Mouse (Mus musculus) lung, postnatal 0 days (tissue): ENCODE data around the gene Cldn7. TPM values are rescaled to one million over a fixed set of nuclear protein-coding genes. Genes with fewer than 3 reads are reported as not detected.

Source experiments
- ATAC-seq: fragments of 200-750 bp; cut with Nextera tagmentation; 2 replicates; pipeline ENCODE4 v1.8.0; 2017; ENCODE audit warnings: moderate library complexity
- DNase-seq: peaks from one replicate; pipeline ENCODE4 v3.0.0-alpha.2; 2016; ENCODE audit warnings: low spot score
- H3K27ac ChIP-seq: fragments of 300-500 bp; sonication (generic); 2 replicates; pipeline ENCODE4 v1.5.1; 2014; ENCODE audit warnings: antibody characterized with exemption, mild to moderate bottlenecking, low read length, mixed read lengths
- H3K27me3 ChIP-seq: fragments of 300-500 bp; sonication (generic); replicated peaks from 2 replicates; pipeline ENCODE4 v1.6.1; 2014; ENCODE audit warnings: low read length, mixed read lengths; ENCODE audit not compliant: insufficient read depth
- H3K36me3 ChIP-seq: fragments of 300-500 bp; sonication (generic); 2 replicates; pipeline ENCODE4 v1.6.1; 2014; ENCODE audit warnings: low read length, mixed read lengths; ENCODE audit not compliant: insufficient read depth
- H3K4me1 ChIP-seq: fragments of 300-500 bp; sonication (generic); 2 replicates; pipeline ENCODE4 v1.6.1; 2014; ENCODE audit warnings: antibody characterized with exemption, low read depth, low read length, mixed read lengths; ENCODE audit not compliant: insufficient read depth
- H3K4me2 ChIP-seq: fragments of 300-500 bp; sonication (generic); replicated peaks from 2 replicates; pipeline ENCODE4 v1.6.1; 2014; ENCODE audit warnings: low read depth, mild to moderate bottlenecking, low read length, moderate library complexity, mixed read lengths
- H3K4me3 ChIP-seq: fragments of 300-500 bp; sonication (generic); 2 replicates; pipeline ENCODE4 v1.5.1; 2014; ENCODE audit warnings: low read depth, low read length
- H3K9ac ChIP-seq: fragments of 300-500 bp; sonication (generic); replicated peaks from 2 replicates; pipeline ENCODE4 v1.6.1; 2014; ENCODE audit warnings: low read depth, mild to moderate bottlenecking
- H3K9me3 ChIP-seq: fragments of 300-500 bp; sonication (generic); 2 replicates; pipeline ENCODE4 v1.6.1; 2016; ENCODE audit warnings: low read length, mixed read lengths
- CTCF ChIP-seq: IDR thresholded peaks from 2 replicates; pipeline ENCODE4 v1.5.1; 2016; ENCODE audit warnings: antibody characterized with exemption, mild to moderate bottlenecking
- EP300 ChIP-seq: IDR thresholded peaks from 2 replicates; pipeline ENCODE4 v1.6.1; 2016; ENCODE audit warnings: antibody characterized with exemption, mild to moderate bottlenecking, control low read depth
- WGBS: fragments of 180-500 bp; shearing (Covaris S2); extraction: QIAGEN DNeasy Blood & Tissue Kit; methylation state at CpG from one replicate; pipeline ENCODE4 v1.1.7; 2014; 5-methylcytosine and 5-hydroxymethylcytosine counted together
- polyA plus RNA-seq: library from polyadenylated mRNA; unstranded; fragments of >200 nt; fragmentation: Nextera tagmentation; extraction: Ambion mirVana; gene quantifications from 2 replicates; pipeline ENCODE4 v1.2.1, GENCODE M21; 2015

The Cldn7 gene
- polyA plus RNA-seq, 1 experiment from 2014 or later, result 230 TPM

DNA sequence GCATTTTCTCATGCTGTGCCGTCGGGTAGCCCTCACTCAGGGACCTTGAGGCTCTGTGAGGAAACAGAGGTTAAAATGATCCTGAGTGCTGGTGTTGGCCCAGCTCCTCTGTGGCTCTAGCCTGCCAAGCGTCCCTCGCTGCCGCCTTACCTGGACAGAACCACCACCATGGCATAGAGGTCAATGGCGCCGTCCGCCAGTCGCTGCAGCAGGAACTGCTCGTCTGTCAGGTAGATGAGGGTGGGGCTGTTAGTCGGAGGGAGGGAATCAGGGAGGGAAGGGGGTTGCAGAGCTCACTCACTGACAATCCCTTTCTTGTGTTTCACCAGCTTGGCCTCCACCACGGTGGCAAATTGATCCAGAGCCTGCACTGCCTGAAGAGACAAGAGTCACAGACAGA lies 46.0 kb downstream of the Cldn7 start:
- Histone ChIP-seq H3K36me3 (peaks cover 63% of the 10 kb centered on the region), H3K9me3 (no peaks in the 10 kb centered on the region), H3K9ac (no peak overlapping the region), H3K4me3 (no peak overlapping the region), H3K27me3 (no peaks in the 10 kb centered on the region), H3K4me2 (no peak overlapping the region), H3K4me1 (peaks cover 7% of the 10 kb centered on the region), H3K27ac (no peak overlapping the region)
- WGBS, result 80% methylated on average over 12 of the region's 12 CpGs
- DNase-seq (no peak), ATAC-seq (no peak)
- TF ChIP-seq EP300 (no peak), CTCF (no peak)

DNA sequence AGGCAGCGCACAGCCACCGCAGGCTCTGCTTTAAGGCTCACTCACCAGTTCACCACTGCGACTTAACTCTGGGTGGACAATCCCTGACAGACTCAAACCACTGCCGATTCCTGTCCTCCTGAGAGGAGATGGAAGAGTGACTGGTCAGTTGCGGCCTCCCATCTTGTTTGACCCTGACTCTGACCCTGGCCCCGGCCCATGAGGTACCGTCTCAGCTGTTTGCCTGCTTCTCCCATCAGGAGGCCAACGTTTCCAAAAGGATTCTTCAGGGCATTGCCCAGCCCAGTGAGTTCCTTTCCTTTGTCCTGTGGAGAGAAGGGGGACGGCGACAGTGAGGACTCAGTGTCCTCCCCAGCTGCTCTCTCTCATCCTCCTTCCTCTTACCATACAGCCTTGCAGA lies 46.4 kb downstream of the Cldn7 start:
- WGBS, result 86% methylated on average over 10 of the region's 10 CpGs
- DNase-seq (no peak), ATAC-seq (no peak)
- Histone ChIP-seq H3K27me3 (no peaks in the 10 kb centered on the region), H3K9ac (no peak overlapping the region), H3K36me3 (peaks cover 63% of the 10 kb centered on the region), H3K27ac (no peak overlapping the region), H3K4me3 (no peak overlapping the region), H3K9me3 (no peaks in the 10 kb centered on the region), H3K4me2 (no peak overlapping the region), H3K4me1 (peaks cover 7% of the 10 kb centered on the region)
- TF ChIP-seq EP300 (no peak), CTCF (no peak)

DNA sequence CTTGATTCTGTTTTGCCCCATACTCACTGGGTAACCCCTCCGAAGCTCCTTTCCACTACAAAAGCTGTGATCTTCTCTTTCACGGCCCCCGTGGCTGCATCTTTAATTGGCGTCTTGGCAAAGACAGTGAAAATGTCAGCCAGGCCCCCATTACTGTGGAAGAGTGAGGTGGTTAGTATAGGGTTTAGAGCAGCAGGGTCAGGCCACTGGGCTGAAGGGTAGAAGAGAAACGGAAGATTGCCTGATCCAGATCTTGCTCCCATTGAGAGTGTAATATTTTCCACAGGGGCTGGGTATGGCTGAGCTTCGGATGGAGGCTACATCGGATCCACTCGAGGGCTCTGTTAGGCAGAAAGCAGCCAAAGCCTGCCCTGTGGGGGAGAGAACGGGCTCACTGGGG lies 48.4 kb downstream of the Cldn7 start:
- H3K9me3 ChIP-seq, result no peaks in the 10 kb centered on the region
- no peak for DNase-seq
- H3K4me2 ChIP-seq, result no peak overlapping the region
- ATAC-seq, result no peak
- no peak overlapping the region for H3K27ac ChIP-seq
- no peak overlapping the region for H3K9ac ChIP-seq
- H3K36me3 ChIP-seq, result peaks cover 45% of the 10 kb centered on the region
- peaks cover 7% of the 10 kb centered on the region for H3K4me1 ChIP-seq
- no peak overlapping the region for H3K4me3 ChIP-seq
- TF ChIP-seq CTCF (no peak), EP300 (no peak)
- H3K27me3 ChIP-seq, result no peaks in the 10 kb centered on the region
- 79% methylated on average over 9 of the region's 9 CpGs for WGBS

DNA sequence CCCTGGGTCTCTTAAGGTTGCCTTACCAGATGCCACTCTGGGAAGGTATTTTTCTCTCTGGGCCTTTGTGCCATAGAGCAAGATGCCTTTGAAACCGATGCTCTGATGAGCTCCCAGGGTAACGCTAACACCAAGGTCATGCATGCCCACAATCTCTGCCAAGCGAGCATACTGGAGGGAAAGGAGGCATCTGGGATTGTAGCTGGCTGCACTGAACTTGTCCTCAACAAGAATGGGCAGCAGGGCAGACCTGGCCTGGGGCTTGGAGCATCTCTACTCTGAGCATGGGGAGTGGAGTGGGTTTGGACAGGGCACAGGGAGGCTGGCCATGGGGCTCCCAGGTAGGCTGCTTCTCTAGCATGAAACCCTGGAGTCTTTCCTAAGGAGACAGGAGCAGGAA lies 48.8 kb downstream of the Cldn7 start:
- no peak overlapping the region for H3K4me3 ChIP-seq
- peaks cover 7% of the 10 kb centered on the region for H3K4me1 ChIP-seq
- no peak for ATAC-seq
- TF ChIP-seq EP300, result no peak
- no peak for TF ChIP-seq CTCF
- no peak overlapping the region for H3K27ac ChIP-seq
- no peak for DNase-seq
- H3K9ac ChIP-seq, result no peak overlapping the region
- H3K27me3 ChIP-seq, result no peaks in the 10 kb centered on the region
- no peaks in the 10 kb centered on the region for H3K9me3 ChIP-seq
- peaks cover 41% of the 10 kb centered on the region for H3K36me3 ChIP-seq
- no peak overlapping the region for H3K4me2 ChIP-seq
- 83% methylated on average over 3 of the region's 3 CpGs for WGBS

DNA sequence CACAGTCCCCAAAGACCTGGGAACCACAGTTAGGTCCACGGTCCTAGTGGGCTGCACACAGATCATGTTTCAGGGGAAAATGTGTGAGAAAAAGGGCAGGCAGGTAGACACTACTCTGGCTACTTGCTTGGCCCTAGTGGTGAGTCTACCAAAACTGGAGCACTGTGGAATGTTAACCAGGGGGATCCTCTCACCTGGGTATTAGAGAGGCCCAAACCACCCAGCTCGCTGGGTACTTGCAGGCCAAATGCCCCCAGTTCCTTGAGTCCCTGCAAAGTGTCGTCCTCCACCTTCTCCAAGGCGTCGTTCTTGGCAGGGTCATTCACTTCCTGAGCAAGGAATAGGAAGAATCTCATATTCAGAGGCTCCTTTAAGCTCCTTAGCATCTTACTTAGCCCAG lies 49.5 kb downstream of the Cldn7 start:
- H3K27me3 ChIP-seq, result no peaks in the 10 kb centered on the region
- H3K4me2 ChIP-seq, result no peak overlapping the region
- H3K4me3 ChIP-seq, result no peak overlapping the region
- TF ChIP-seq EP300 (no peak), CTCF (no peak)
- peaks cover 7% of the 10 kb centered on the region for H3K4me1 ChIP-seq
- H3K27ac ChIP-seq, result no peak overlapping the region
- no peaks in the 10 kb centered on the region for H3K9me3 ChIP-seq
- H3K36me3 ChIP-seq, result peaks cover 35% of the 10 kb centered on the region
- no peak for ATAC-seq
- WGBS, result 46% methylated on average over 5 of the region's 5 CpGs
- no peak overlapping the region; the same call in 1 of the 2 replicates for H3K9ac ChIP-seq
- no peak for DNase-seq

DNA sequence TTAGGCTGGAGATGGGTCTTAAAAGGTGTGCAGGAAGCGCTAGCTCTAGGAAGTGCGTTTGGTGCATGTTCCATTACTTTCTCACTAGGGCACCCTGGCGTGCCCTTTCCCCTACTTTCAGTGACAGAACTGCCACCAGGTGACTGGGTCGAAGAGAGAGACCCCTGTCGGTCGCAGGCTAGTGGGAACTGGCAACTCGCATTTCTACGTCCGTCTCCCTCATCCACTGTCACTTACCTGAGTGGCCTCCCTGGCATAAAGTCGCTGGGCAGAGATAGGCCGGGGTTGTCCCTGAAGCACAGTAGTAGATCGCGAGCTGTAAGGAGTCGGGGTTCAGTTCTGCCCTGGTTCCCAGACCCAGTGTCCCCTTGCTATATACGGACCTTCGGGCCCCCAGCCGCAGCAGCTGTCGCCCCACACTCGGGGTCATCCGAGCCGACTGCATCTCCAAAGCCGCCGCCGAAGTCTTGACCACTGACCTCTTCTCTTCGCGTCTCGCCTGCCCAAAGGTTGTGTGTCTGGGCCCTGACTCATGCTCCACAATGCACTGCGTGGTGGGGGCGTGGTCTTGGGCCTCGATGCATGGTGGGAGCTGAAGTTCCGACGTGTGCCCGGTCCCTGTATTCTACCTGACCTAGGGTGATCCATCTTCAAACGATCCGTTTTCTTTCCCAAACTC lies 50.4 kb downstream of the Cldn7 start, which contains the start of gene Acadvl:
Acadvl (minus strand) TSS at position 532 of the 679 bp plus-strand sequence.
- peak; percentile 95 for DNase-seq
- under 1% methylated on average over 35 of the region's 35 CpGs for WGBS
- peak within 1 kb of the TSS; percentile 46 for H3K9ac ChIP-seq
- peak within 1 kb of the TSS; percentile 64 for H3K4me3 ChIP-seq
- peak; percentile 89 for ATAC-seq
- H3K27ac ChIP-seq, result peak within 1 kb of the TSS; percentile 77
- H3K9me3 ChIP-seq, result no peaks in the 10 kb centered on the region
- peak within 1 kb of the TSS; percentile 84 for H3K4me2 ChIP-seq
- H3K36me3 ChIP-seq, result peaks cover 25% of the 10 kb centered on the region
- H3K27me3 ChIP-seq, result no peaks in the 10 kb centered on the region
- peaks cover 7% of the 10 kb centered on the region for H3K4me1 ChIP-seq
- no peak; the same call in 1 of the 2 replicates for TF ChIP-seq EP300
- TF ChIP-seq CTCF, result peak; percentile 63
